Mouse (Mus musculus): ENCODE measurements around the gene Rpl22. TPM values are rescaled to one million over a fixed set of nuclear protein-coding genes. Genes with fewer than 3 reads are reported as not detected.

Gene Rpl22
- polyA plus RNA-seq, 1 experiment = 8.7 TPM

- peaks cover 21% of the 10 kb centered on the region for H3K4me1 ChIP-seq (ENCODE audit: control insufficient read depth, insufficient read depth, insufficient read length, low read length)
- no peak overlapping the region for H3K4me3 ChIP-seq (ENCODE audit: low read depth, low read length)
- TF ChIP-seq POLR2A (IDR thresholded peaks at IDR 0.05; ENCODE audit: low read depth, low read length) = no peak
- TF ChIP-seq CTCF (IDR thresholded peaks at IDR 0.05; ENCODE audit: extremely low read depth, insufficient read length, insufficient replicate concordance, low read depth, low read length) = no peak
- no peaks in the 10 kb centered on the region for H3K36me3 ChIP-seq (ENCODE audit: control insufficient read depth, insufficient read depth, low read length)
- 2% methylated on average over 17 of the region's 17 CpGs for WGBS
- H3K27ac ChIP-seq (ENCODE audit: insufficient read depth, low read depth, low read length) = no peak overlapping the region
- H3K27me3 ChIP-seq (ENCODE audit: control insufficient read depth, insufficient read depth, low read length) = no peaks in the 10 kb centered on the region
These were observed 24.4 kb downstream of the Rpl22 start for GRCm38 (mm10) chr4:152349837-152350381.

- no peaks in the 10 kb centered on the region for H3K27me3 ChIP-seq (ENCODE audit: control insufficient read depth, insufficient read depth, low read length)
- peaks cover 14% of the 10 kb centered on the region for H3K4me1 ChIP-seq (ENCODE audit: control insufficient read depth, insufficient read depth, insufficient read length, low read length)
- peak overlapping the region; percentile 45 for H3K27ac ChIP-seq (ENCODE audit: insufficient read depth, low read depth, low read length)
- H3K36me3 ChIP-seq (ENCODE audit: control insufficient read depth, insufficient read depth, low read length) = no peaks in the 10 kb centered on the region
- 19% methylated on average over 8 of the region's 8 CpGs for WGBS
- TF ChIP-seq POLR2A (IDR thresholded peaks at IDR 0.05; ENCODE audit: low read depth, low read length) = no peak
- no peak for TF ChIP-seq CTCF (IDR thresholded peaks at IDR 0.05; ENCODE audit: extremely low read depth, insufficient read length, insufficient replicate concordance, low read depth, low read length)
- H3K4me3 ChIP-seq (ENCODE audit: low read depth, low read length) = no peak overlapping the region
These were observed 25.3 kb downstream of the Rpl22 start for GRCm38 (mm10) chr4:152350722-152351421.

GRCm38 (mm10) chr4:152351422-152352305, 26.1 kb downstream of the Rpl22 start:
- H3K4me1 ChIP-seq (ENCODE audit: control insufficient read depth, insufficient read depth, insufficient read length, low read length) = peaks cover 14% of the 10 kb centered on the region
- no peak for TF ChIP-seq POLR2A (IDR thresholded peaks at IDR 0.05; ENCODE audit: low read depth, low read length)
- no peak for TF ChIP-seq CTCF (IDR thresholded peaks at IDR 0.05; ENCODE audit: extremely low read depth, insufficient read length, insufficient replicate concordance, low read depth, low read length)
- WGBS = 12% methylated on average over 14 of the region's 14 CpGs

GRCm38 (mm10) chr4:152353886-152354637, 28.5 kb downstream of the Rpl22 start:
- Histone ChIP-seq H3K4me3 (ENCODE audit: low read depth, low read length) (no peak overlapping the region), H3K36me3 (ENCODE audit: control insufficient read depth, insufficient read depth, low read length) (no peaks in the 10 kb centered on the region), H3K4me1 (ENCODE audit: control insufficient read depth, insufficient read depth, insufficient read length, low read length) (peaks cover 14% of the 10 kb centered on the region), H3K27ac (ENCODE audit: insufficient read depth, low read depth, low read length) (no peak overlapping the region), H3K27me3 (ENCODE audit: control insufficient read depth, insufficient read depth, low read length) (no peaks in the 10 kb centered on the region)
- 65% methylated on average over 14 of the region's 14 CpGs for WGBS
- no peak for TF ChIP-seq CTCF (IDR thresholded peaks at IDR 0.05; ENCODE audit: extremely low read depth, insufficient read length, insufficient replicate concordance, low read depth, low read length)
- TF ChIP-seq POLR2A (IDR thresholded peaks at IDR 0.05; ENCODE audit: low read depth, low read length) = no peak

More at GRCm38 (mm10) chr4:152351422-152352305, 26.1 kb downstream of the Rpl22 start:
- no peaks in the 10 kb centered on the region for H3K36me3 ChIP-seq (ENCODE audit: control insufficient read depth, insufficient read depth, low read length)
- peak overlapping the region; percentile 45; the same call in 1 of the 2 replicates for H3K27ac ChIP-seq (ENCODE audit: insufficient read depth, low read depth, low read length)
- H3K27me3 ChIP-seq (ENCODE audit: control insufficient read depth, insufficient read depth, low read length) = no peaks in the 10 kb centered on the region
- no peak overlapping the region for H3K4me3 ChIP-seq (ENCODE audit: low read depth, low read length)

GRCm38 (mm10) chr4:152355672-152356071, 30.1 kb downstream of the Rpl22 start:
- WGBS = 75% methylated on average over 7 of the region's 7 CpGs
- TF ChIP-seq CTCF (IDR thresholded peaks at IDR 0.05; ENCODE audit: extremely low read depth, insufficient read length, insufficient replicate concordance, low read depth, low read length) (no peak), POLR2A (IDR thresholded peaks at IDR 0.05; ENCODE audit: low read depth, low read length) (no peak)
- no peak overlapping the region for H3K4me3 ChIP-seq (ENCODE audit: low read depth, low read length)
- peaks cover 11% of the 10 kb centered on the region for H3K4me1 ChIP-seq (ENCODE audit: control insufficient read depth, insufficient read depth, insufficient read length, low read length)
- no peaks in the 10 kb centered on the region for H3K36me3 ChIP-seq (ENCODE audit: control insufficient read depth, insufficient read depth, low read length)
- H3K27ac ChIP-seq (ENCODE audit: insufficient read depth, low read depth, low read length) = no peak overlapping the region
- no peaks in the 10 kb centered on the region for H3K27me3 ChIP-seq (ENCODE audit: control insufficient read depth, insufficient read depth, low read length)

- Histone ChIP-seq H3K27ac (ENCODE audit: insufficient read depth, low read depth, low read length) (no peak overlapping the region), H3K4me3 (ENCODE audit: low read depth, low read length) (no peak overlapping the region), H3K27me3 (ENCODE audit: control insufficient read depth, insufficient read depth, low read length) (no peaks in the 10 kb centered on the region), H3K4me1 (ENCODE audit: control insufficient read depth, insufficient read depth, insufficient read length, low read length) (peaks cover 10% of the 10 kb centered on the region), H3K36me3 (ENCODE audit: control insufficient read depth, insufficient read depth, low read length) (no peaks in the 10 kb centered on the region)
- TF ChIP-seq CTCF (IDR thresholded peaks at IDR 0.05; ENCODE audit: extremely low read depth, insufficient read length, insufficient replicate concordance, low read depth, low read length) (no peak), POLR2A (IDR thresholded peaks at IDR 0.05; ENCODE audit: low read depth, low read length) (no peak)
- WGBS = 8% methylated on average over 11 of the region's 11 CpGs
These were observed 34.2 kb downstream of the Rpl22 start for GRCm38 (mm10) chr4:152359700-152360099.

Data from small intestine, adult 2 months (tissue).